Mouse (Mus musculus): ENCODE results near the gene Aasdh.

The Aasdh gene

GRCm38 (mm10) chr5:76910807-76911206 lies 5.5 kb upstream of the Aasdh start:
- in situ Hi-C loops (cut with MboI): no loop called here

GRCm38 (mm10) chr5:76906155-76906499 lies 813 bp upstream of the Aasdh start:
- in situ Hi-C loops (cut with MboI): loop anchor here (10.0 kb wide), 1 partner anchor 59 kb away; no protein-coding TSS in a partner anchor

DNA sequence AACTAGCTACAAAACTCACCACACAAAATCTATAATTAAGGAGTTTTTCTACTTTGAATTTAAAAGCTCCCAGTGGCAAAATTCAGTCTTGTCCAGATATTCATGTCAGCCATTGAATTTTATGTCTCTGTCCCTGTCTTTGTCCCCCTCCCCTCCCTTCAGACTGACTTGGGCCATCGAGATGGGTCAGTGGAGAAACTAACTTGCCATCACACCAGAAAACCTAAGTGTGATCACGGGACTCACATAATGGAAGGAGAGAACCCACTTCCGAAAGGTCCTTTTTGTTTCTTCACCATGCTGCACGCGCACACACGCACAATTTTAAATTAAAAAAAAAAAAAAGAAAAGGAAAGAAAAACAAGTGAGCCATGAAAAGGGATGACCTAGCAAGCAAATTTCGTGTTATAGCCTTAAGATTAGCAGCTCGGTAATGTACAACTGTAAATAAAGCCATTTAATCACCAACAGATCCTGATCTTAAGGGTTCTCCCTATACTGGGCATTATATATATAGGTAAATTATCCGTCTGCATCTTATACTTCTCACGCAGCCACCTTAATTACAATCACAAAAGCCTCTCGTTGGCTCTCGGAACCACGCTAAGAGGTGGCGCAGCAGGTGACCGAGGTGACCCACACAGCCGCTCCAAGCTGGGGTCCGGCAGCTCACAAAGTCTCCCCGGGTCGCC lies 455 bp downstream of the Aasdh start:
- in situ Hi-C loops (cut with MboI): loop anchor here (10.0 kb wide), 1 partner anchor 60 kb away; no protein-coding TSS in a partner anchor

DNA sequence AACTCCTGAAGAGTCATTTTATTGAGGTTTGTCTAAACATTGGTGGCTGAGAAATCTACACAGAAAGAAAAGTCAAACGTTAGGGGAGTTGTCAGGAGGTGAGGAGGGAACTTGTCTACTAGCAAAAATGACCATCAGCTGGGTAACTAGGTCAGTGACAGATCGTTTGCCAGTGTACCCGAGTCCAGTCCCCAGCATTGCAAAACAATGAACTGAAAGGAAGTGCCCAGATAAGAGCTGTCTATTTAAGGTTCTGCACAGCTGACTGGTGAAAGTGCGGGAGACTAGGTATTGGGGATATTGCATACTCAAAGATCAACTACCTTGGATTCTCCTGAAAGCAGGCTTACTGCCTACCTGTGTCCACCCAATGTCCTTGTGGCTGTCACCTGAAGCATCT lies 3.2 kb downstream of the Aasdh start:
- in situ Hi-C loops (cut with MboI): loop anchor here (10.0 kb wide), 1 partner anchor 63 kb away; no protein-coding TSS in a partner anchor

GRCm38 (mm10) chr5:76893084-76893483 lies 12.2 kb downstream of the Aasdh start:
- in situ Hi-C loops (cut with MboI): no loop called here

DNA sequence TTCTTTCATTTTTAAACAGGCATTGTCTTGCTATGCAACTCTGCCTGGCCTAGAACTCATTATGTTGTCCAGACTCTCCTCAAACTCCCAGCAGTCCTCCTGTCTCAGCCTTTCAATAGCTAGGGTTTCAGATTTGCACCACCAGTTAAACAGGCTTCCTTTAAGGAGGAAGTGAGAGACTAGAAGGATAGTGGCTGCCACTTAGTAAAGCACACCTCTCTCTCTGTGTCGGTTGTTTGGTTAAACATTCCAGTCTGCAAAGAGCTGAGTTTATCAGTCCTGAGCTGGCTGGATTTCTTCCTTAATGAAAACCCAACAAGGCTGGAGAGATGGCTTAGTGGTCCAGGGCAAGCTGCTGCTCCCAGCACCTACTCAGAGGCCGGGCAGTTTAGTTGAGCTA lies 12.7 kb downstream of the Aasdh start:
- in situ Hi-C loops (cut with MboI): no loop called here

DNA sequence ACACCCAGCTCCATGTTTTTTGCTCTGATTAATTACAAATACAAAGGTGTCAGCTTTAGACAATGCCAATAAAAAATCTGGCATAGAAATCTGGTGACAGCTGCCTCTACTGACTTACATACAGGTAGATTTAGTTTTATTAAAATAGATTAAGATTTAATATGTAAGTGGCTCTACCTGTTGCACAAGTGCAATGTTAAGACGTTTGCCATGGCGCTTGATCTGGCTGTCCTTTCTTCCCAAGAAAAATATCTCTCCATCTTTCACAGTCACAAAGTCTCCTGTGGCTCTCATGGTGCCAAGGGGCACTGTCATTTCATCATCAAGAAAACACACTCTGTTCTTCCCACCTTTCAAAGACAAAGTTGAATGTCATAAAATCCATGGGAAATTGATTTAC lies 18.3 kb downstream of the Aasdh start:
- in situ Hi-C loops (cut with MboI): no loop called here

DNA sequence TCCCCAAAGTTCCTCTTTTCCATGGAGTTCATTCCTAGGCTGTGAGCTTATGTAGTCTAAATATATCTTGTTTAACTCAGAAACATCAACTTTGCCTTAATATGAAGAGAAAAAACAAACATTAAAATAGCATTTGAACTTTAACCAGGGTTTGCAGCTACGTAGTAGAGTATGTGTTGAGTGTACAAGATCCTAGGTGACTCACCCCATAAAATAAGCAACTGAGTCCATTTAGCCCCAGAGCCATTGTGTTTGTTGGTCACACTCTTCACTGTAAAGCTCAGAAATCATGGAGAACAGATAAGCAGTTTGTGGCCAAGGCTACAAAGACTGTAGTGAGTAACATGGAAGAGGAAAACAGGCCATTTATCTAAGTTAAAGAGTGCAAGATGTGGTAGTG lies 21.2 kb downstream of the Aasdh start:
- in situ Hi-C loops (cut with MboI): no loop called here

DNA sequence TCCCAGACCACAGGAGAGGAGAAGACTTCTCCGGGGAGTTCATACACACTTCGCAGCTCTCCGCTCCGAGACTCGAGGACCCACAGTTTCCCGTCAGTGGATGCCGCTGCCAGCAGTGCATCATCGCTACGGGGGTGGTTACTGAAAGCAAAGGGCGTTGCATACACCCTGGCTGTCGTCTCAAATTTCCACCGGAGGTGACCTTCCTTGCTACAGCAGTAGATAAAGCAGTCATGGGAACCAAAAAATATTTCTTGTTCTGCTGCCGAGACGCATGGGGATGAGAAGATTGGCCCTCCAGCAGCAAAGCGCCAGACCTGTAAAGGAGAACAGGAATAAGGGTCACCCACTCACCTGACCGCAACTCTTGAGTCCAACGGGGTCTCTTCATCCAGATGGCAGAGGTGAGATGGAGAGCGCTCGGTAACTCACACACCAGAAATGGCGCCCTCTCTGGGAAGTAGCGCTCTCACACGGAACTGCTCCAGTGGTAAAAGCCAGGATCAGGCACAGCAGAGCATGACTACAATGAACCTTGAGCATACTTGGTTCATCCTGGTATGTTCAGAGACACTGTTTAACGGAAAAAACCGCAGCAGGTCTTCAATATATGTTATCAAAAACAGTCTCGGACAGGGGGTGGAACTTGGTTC lies 29.1 kb downstream of the Aasdh start:
- in situ Hi-C loops (cut with MboI): no loop called here

GRCm38 (mm10) chr5:76869553-76869952 lies 35.8 kb downstream of the Aasdh start:
- in situ Hi-C loops (cut with MboI): no loop called here

DNA sequence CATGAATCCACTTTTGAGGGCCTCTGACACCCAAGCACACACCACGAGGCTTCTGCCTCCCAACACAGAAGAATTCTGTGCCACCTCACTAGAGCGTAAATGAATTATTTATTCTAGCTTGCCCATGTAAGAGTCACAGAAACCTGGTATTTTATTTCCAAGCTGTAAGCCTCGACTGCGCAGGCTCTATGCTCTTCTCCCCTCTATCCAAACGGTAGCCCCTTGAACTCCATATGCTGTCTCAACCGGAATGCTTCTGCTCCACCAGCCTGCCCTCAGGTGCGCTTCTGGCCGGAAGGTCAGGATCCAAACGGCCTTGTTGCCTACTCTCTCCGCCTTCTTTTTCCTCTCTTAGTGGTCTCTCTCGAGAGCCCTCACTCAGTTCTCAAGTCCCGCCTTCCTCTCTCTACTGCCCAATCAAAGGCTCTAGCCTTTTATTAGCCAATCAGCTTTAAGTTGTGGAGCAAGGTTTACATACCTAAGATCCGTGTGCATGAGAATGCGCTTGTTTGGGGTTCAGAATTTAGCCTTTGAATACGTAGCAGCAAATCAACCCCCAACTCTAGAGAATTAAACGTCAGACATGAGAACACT lies 36.5 kb downstream of the Aasdh start:
- in situ Hi-C loops (cut with MboI): no loop called here

DNA sequence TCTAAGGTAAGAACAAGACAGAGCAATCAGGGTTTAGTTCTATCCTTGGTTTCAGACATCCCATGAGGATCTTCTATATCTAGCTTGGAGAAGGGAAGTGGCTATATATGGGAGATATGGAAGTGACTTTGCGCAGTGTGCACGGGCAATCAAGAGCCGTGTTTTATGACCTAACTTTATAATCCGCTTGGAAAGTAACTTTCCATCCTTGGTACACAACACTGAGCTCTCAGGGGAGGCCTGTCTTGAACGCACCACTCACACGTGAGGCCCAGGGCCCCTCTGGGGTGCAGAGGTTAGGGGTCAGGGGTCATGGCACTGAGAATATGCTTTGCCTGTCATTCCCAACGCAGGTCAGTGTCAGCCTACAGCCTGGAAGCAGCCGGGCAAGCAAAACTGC lies 38.5 kb downstream of the Aasdh start:
- in situ Hi-C loops (cut with MboI): no loop called here

DNA sequence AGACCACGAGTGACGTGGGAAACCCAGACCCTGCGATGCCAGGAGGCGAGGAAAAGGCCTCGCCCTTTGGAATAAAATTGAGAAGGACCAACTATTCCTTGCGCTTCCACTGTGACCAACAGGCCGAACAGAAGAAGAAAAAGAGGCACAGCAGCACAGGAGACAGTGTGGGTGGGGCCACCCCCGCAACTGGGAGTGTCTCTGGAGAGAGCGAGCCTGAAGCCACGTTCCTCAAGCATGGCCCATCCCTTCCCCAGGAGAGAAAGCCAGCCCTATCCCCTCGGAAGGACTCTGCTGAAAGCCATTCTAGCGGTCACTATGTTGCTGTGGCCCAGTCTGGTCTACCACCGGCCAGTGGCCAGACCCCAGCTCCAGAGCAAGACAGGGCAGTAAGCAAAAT lies 46.9 kb downstream of the Aasdh start:
- in situ Hi-C loops (cut with MboI): no loop called here

- in situ Hi-C loops (cut with MboI): no loop called here
Measured at GRCm38 (mm10) chr5:76857103-76858015, 48.0 kb downstream of the Aasdh start.

DNA sequence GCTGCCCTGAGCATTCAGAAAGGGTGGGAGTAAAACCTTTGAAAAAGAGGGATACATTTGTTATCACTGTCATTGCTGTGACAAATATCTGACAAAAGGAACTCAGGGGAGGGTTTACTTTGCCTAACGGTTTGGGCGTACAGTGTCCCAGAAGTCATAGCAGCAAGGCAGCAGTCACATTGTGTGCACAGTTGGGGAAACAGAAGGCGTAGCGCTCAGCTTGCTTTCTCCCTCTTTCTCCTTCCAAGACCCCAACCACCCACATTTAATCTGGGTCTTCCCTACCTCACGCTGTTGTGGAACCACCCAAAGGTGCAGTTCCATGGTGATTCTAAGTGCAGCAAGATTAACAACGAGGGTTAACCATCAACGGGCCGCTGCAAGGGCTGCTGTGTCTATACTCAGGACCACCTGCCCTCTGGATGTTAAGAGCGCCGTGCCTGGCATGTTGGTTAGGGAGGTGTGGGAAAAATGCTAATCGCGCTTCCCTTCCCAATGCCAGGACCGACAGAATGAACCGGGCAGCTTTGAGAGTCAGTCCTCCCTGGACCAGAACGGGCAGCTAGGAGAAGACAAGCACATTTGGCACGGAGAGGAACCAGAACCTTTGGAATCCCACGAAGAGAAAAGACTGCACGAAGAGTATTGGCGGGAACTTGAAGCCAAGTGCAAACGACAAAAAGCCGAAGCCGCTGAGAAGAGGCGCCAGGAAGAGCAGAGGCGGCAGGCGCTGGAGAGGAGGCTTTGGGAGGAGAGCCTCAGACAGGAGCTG lies 49.3 kb downstream of the Aasdh start:
- in situ Hi-C loops (cut with MboI): no loop called here

- in situ Hi-C loops (cut with MboI): no loop called here
Measured at GRCm38 (mm10) chr5:76853549-76853948, 51.8 kb downstream of the Aasdh start.

DNA sequence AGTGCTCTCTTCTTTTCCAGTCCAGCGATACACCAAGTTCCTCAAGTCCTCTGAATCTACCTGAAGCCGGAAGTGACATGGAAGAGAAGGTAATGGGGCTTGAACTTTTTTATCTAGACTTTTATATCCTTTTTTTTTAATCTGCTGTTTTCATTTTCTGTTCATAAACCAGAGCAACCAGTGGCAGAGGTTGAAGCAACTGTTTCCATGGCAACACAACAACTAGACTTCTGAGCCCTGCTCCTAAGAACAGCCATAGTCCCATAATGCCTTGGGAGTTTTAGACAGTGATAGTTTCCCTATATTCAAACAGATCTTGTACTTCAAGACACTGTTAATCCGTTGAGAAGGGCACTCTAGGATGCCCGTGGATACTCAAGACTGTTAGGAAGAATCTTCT lies 54.0 kb downstream of the Aasdh start:
- in situ Hi-C loops (cut with MboI): no loop called here

DNA sequence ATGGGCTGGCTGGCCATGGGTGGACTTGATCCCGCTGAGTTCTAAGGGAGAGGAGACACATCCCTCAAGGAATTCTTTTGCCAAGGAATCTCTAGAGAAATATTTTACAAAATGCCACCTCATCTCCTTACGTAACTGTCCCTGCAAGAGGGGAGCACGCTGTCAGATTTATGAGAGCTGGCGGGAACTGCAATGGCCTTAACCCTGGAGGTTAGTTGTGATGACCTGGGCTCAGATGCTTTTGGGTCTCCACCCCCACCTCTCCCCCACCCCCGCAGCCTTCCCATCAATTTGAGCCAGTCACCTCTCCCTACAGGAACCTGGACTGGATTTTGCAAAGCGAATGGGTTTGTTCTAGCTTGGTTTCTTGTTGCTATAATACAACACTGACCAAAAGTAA lies 58.2 kb downstream of the Aasdh start:
- in situ Hi-C loops (cut with MboI): no loop called here

- in situ Hi-C loops (cut with MboI): no loop called here
Measured at GRCm38 (mm10) chr5:76844618-76845186, 60.6 kb downstream of the Aasdh start.

DNA sequence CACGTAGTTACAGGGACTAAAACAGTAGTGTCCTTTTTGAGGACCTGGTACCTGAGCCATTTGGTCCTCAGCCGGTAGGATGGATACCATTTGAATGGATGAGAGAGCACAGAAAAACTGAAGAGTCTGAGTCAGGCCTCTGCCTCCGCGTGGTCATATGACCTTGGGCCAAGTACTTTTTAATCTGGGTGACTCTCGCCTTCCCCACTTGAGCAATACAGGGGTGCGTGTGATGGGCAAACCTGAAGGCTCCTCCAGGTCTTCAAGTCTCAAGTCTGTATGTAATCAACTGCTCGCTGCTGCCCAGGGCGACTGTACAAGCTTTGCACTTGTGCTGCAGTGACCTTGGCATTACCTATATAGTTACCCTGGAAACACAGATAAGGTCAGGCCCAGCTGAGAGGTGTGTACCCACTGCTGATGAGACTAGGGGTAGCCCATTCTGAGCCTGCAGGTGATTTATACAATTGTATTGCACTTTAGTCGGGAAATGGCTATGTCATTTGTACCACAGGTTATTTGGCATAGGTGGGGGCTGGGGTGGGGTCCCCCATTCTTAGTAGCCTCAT lies 61.4 kb downstream of the Aasdh start:
- in situ Hi-C loops (cut with MboI): no loop called here

GRCm38 (mm10) chr5:76843448-76843847 lies 61.9 kb downstream of the Aasdh start:
- in situ Hi-C loops (cut with MboI): no loop called here

All from mature B cell (primary cell).